Mouse (Mus musculus) adrenal gland, adult 8-10 months (tissue): ENCODE measurements around the gene Cd300e. TPM values are rescaled to one million over a fixed set of nuclear protein-coding genes. Genes with fewer than 3 reads are reported as not detected.

ENCODE experiments used
- total RNA-seq, 4 experiments: library from RNA; stranded (reverse); gene quantifications; 2 replicates each; pipeline ENCODE4 v1.2.4; 2022

Cd300e gene
- total RNA-seq, 4 experiments from 2014 or later: 0.62 to 0.91 (median 0.64) TPM

Other genes starting within 250 kb of the Cd300e start
- gene Gprc5c, start 211.0 kb downstream of the Cd300e start, total RNA-seq: 1 to 10 TPM; 4.3 to 7.7 (median 4.6) TPM
- gene Cd300a, start 172.1 kb downstream of the Cd300e start, total RNA-seq: 1 to 10 TPM; 1.1 to 3.9 (median 3.3) TPM
- gene Cd300lb, start 127.8 kb downstream of the Cd300e start, total RNA-seq: 1 to 10 TPM; 1.3 to 3.1 (median 1.7) TPM
- not detected for gene Cd300c, start 93.0 kb downstream of the Cd300e start, total RNA-seq
- gene Cd300ld, start 72.3 kb downstream of the Cd300e start, total RNA-seq: 1 to 10 TPM; 1.6 to 3.1 (median 2.1) TPM
- 10 to 100 TPM in 1 of 4 experiments, 1 to 10 TPM in 3; 3.7 to 11.4 (median 7.5) TPM for gene Cd300c2, start 60.3 kb downstream of the Cd300e start, total RNA-seq
- 1 to 10 TPM in 1 of 4 experiments, not detected in 3; 1.6 TPM for gene Cd300ld2, start 46.0 kb downstream of the Cd300e start, total RNA-seq
- not detected for gene Cd300ld4, start 35.2 kb downstream of the Cd300e start, total RNA-seq
- gene Cd300ld5, start 24.4 kb downstream of the Cd300e start, total RNA-seq: 10 to 100 TPM in 1 of 4 experiments, 1 to 10 TPM in 3; 3.2 to 11.2 (median 4.5) TPM
- 10 to 100 TPM in 3 of 4 experiments, 1 to 10 TPM in 1; 9.5 to 18.1 (median 12.1) TPM for gene Cd300ld3, start 13.8 kb downstream of the Cd300e start, total RNA-seq
- 1 to 10 TPM in 3 of 4 experiments, under 1 TPM in 1; 0.58 to 1.8 (median 1.4) TPM for gene Rab37, start 29.3 kb upstream of the Cd300e start, total RNA-seq
- 1 to 10 TPM in 3 of 4 experiments, under 1 TPM in 1; 0.95 to 1.9 (median 1.4) TPM for gene Cd300lf, start 71.8 kb upstream of the Cd300e start, total RNA-seq
- 10 to 100 TPM; 21.0 to 25.6 (median 22.2) TPM for gene Slc9a3r1, start 101.2 kb upstream of the Cd300e start, total RNA-seq
- gene Tmem104, start 125.3 kb upstream of the Cd300e start, total RNA-seq: 10 to 100 TPM; 24.8 to 34.0 (median 27.3) TPM
- gene Nat9, start 125.7 kb upstream of the Cd300e start, total RNA-seq: 10 to 100 TPM; 29.0 to 32.1 (median 30.3) TPM
- 10 to 100 TPM in 2 of 4 experiments, 1 to 10 TPM in 2; 2.2 to 32.8 (median 13.6) TPM for gene Grin2c, start 205.1 kb upstream of the Cd300e start, total RNA-seq
- 1,000 to 10,000 TPM; 1,501 to 2,268 (median 1,689) TPM for gene Fdxr, start 214.9 kb upstream of the Cd300e start, total RNA-seq
- gene Fads6, start 235.5 kb upstream of the Cd300e start, total RNA-seq: 100 to 1,000 TPM in 2 of 4 experiments, 10 to 100 TPM in 2; 43.3 to 117 (median 82.2) TPM
- gene Otop2, start 245.0 kb upstream of the Cd300e start, total RNA-seq: not detected